Mouse (Mus musculus): ENCODE measurements at regions not wholly inside any gene's neighbourhood (a gene's known extent, or its start where the extent isn't known, plus 50 kb on each side); places are given as distances from the start of the nearest gene placed in this dataset.

- no peak overlapping the region for H3K27ac ChIP-seq (ENCODE audit: insufficient read depth, low read depth)
- no peak overlapping the region for H3K4me2 ChIP-seq (ENCODE audit: insufficient read depth, low read depth, poor library complexity, severe bottlenecking)
- dilution Hi-C loops (cut with MboI; ENCODE audit: extremely low pct_ligation_motif_present, extremely low pct_unique_long_range_greater_than_20kb, low sequenced_read_pairs) (no loop called here), in situ Hi-C loops (cut with MboI; ENCODE audit: low pct_ligation_motif_present, low pct_unique_long_range_greater_than_20kb, low sequenced_read_pairs) (no loop called here)
- no peaks in the 10 kb centered on the region for H3K79me2 ChIP-seq (replicated peaks; ENCODE audit: control insufficient read depth, extremely low read depth, insufficient read depth, poor library complexity, severe bottlenecking)
- H3K36me3 ChIP-seq (replicated peaks in 1 of 2; ENCODE audit: control insufficient read depth in 1 of 2, insufficient read depth in 1 of 2, low read length in 1 of 2), result no peaks in the 10 kb centered on the region
- no peak overlapping the region for H3K4me3 ChIP-seq (replicated peaks in 1 of 3; ENCODE audit: low read depth in 2 of 3, low read length in 2 of 3, poor library complexity in 1 of 3)
- peaks cover 1% of the 10 kb centered on the region for H3K27me3 ChIP-seq (replicated peaks)
- TF ChIP-seq MAX (IDR thresholded peaks at IDR 0.05; ENCODE audit: low read length) (no peak), MAFK (IDR thresholded peaks at IDR 0.05; ENCODE audit: insufficient replicate concordance, low read length) (no peak), NELFE (IDR thresholded peaks at IDR 0.05; ENCODE audit: low read depth, low read length) (no peak), ZC3H11A (IDR thresholded peaks at IDR 0.05; ENCODE audit: low read depth, low read length) (no peak), ZMIZ1 (IDR thresholded peaks at IDR 0.05; ENCODE audit: low read depth, low read length) (no peak), MYC (IDR thresholded peaks at IDR 0.05; ENCODE audit: low read depth, low read length) (no peak), MEF2A (IDR thresholded peaks at IDR 0.05; ENCODE audit: borderline replicate concordance, low read depth, low read length) (no peak), JUN (IDR thresholded peaks at IDR 0.05; ENCODE audit: insufficient read depth, low read depth, low read length) (no peak), CHD2 (IDR thresholded peaks at IDR 0.05; ENCODE audit: low read length) (no peak)
- DNase-seq (ENCODE audit: extremely low read depth), result no peak
- no peaks in the 10 kb centered on the region for H3K4me1 ChIP-seq (ENCODE audit: control insufficient read depth in 1 of 2, insufficient read depth in 2 of 2)
- peaks cover 56% of the 10 kb centered on the region for H3K9me3 ChIP-seq (replicated peaks; ENCODE audit: low read length)
- H3K9ac ChIP-seq (ENCODE audit: insufficient read depth, low read depth), result no peak overlapping the region
These were observed 145.5 kb upstream of the Arl4c start for GRCm38 (mm10) chr1:88847333-88848091.

GRCm38 (mm10) chr1:88848246-88848645, 146.2 kb upstream of the Arl4c start:
- Histone ChIP-seq H3K4me3 (replicated peaks in 1 of 3; ENCODE audit: low read depth in 2 of 3, low read length in 2 of 3, poor library complexity in 1 of 3) (no peak overlapping the region), H3K9ac (ENCODE audit: insufficient read depth, low read depth) (no peak overlapping the region), H3K79me2 (replicated peaks; ENCODE audit: control insufficient read depth, extremely low read depth, insufficient read depth, poor library complexity, severe bottlenecking) (no peaks in the 10 kb centered on the region), H3K9me3 (replicated peaks; ENCODE audit: low read length) (peaks cover 50% of the 10 kb centered on the region), H3K4me1 (ENCODE audit: control insufficient read depth in 1 of 2, insufficient read depth in 2 of 2) (no peaks in the 10 kb centered on the region), H3K36me3 (replicated peaks in 1 of 2; ENCODE audit: control insufficient read depth in 1 of 2, insufficient read depth in 1 of 2, low read length in 1 of 2) (no peaks in the 10 kb centered on the region), H3K27ac (ENCODE audit: insufficient read depth, low read depth) (no peak overlapping the region), H3K27me3 (replicated peaks) (peaks cover 1% of the 10 kb centered on the region), H3K4me2 (ENCODE audit: insufficient read depth, low read depth, poor library complexity, severe bottlenecking) (no peak overlapping the region)
- in situ Hi-C loops (cut with MboI; ENCODE audit: low pct_ligation_motif_present, low pct_unique_long_range_greater_than_20kb, low sequenced_read_pairs), result no loop called here
- dilution Hi-C loops (cut with MboI; ENCODE audit: extremely low pct_ligation_motif_present, extremely low pct_unique_long_range_greater_than_20kb, low sequenced_read_pairs), result no loop called here
- TF ChIP-seq MYC (IDR thresholded peaks at IDR 0.05; ENCODE audit: low read depth, low read length) (no peak), TCF12 (IDR thresholded peaks at IDR 0.05; ENCODE audit: low read depth, low read length) (no peak), NELFE (IDR thresholded peaks at IDR 0.05; ENCODE audit: low read depth, low read length) (no peak)
- DNase-seq (ENCODE audit: extremely low read depth), result no peak

GRCm38 (mm10) chr1:88849421-88849820, 147.4 kb upstream of the Arl4c start:
- H3K36me3 ChIP-seq (replicated peaks in 1 of 2; ENCODE audit: control insufficient read depth in 1 of 2, insufficient read depth in 1 of 2, low read length in 1 of 2), result no peaks in the 10 kb centered on the region
- no peaks in the 10 kb centered on the region for H3K79me2 ChIP-seq (replicated peaks; ENCODE audit: control insufficient read depth, extremely low read depth, insufficient read depth, poor library complexity, severe bottlenecking)
- in situ Hi-C loops (cut with MboI; ENCODE audit: low pct_ligation_motif_present, low pct_unique_long_range_greater_than_20kb, low sequenced_read_pairs), result no loop called here
- no peak overlapping the region for H3K9ac ChIP-seq (ENCODE audit: insufficient read depth, low read depth)
- H3K4me3 ChIP-seq (replicated peaks in 1 of 3; ENCODE audit: low read depth in 2 of 3, low read length in 2 of 3, poor library complexity in 1 of 3), result no peak overlapping the region
- H3K9me3 ChIP-seq (replicated peaks; ENCODE audit: low read length), result peaks cover 42% of the 10 kb centered on the region
- TF ChIP-seq E2F4 (IDR thresholded peaks at IDR 0.05; ENCODE audit: insufficient replicate concordance, low read depth, low read length), result no peak
- TF ChIP-seq ELF1 (IDR thresholded peaks at IDR 0.05; ENCODE audit: low read depth, low read length), result no peak
- TF ChIP-seq EP300 (IDR thresholded peaks at IDR 0.05; ENCODE audit: low read length), result no peak
- no peak for TF ChIP-seq CTCF (conservative IDR thresholded peaks at IDR 0.05 in 1 of 2, IDR thresholded peaks at IDR 0.05 in 1 of 2; ENCODE audit: low read depth in 2 of 2, low read length in 2 of 2)
- no peak for DNase-seq (ENCODE audit: extremely low read depth)
- peaks cover 1% of the 10 kb centered on the region for H3K27me3 ChIP-seq (replicated peaks)
- no peak overlapping the region for H3K4me2 ChIP-seq (ENCODE audit: insufficient read depth, low read depth, poor library complexity, severe bottlenecking)
- H3K4me1 ChIP-seq (ENCODE audit: control insufficient read depth in 1 of 2, insufficient read depth in 2 of 2), result no peaks in the 10 kb centered on the region
- dilution Hi-C loops (cut with MboI; ENCODE audit: extremely low pct_ligation_motif_present, extremely low pct_unique_long_range_greater_than_20kb, low sequenced_read_pairs), result no loop called here
- no peak overlapping the region for H3K27ac ChIP-seq (ENCODE audit: insufficient read depth, low read depth)
